1 mouse cellular context compared by ENCODE assay signal in genomic region chr12:111950486-111950885, GRCm38 (mm10).
TF ChIP-seq lines count a peak whose summit lies in the region.

No protein-coding gene starts in this region.

TF ChIP-seq in myocyte, 11 proteins besides CTCF, POLR2A, EP300 and RAD21 (continued from another document):
- TF ChIP-seq POLR2AphosphoS2 (IDR thresholded peaks at IDR 0.05; ENCODE audit: insufficient read length, low read depth) (no peak), SRF (IDR thresholded peaks at IDR 0.05; ENCODE audit: control insufficient read depth, insufficient read length, low read depth) (no peak), REST (IDR thresholded peaks at IDR 0.05; ENCODE audit: insufficient read depth, insufficient read length) (no peak), TCF12 (IDR thresholded peaks at IDR 0.05; ENCODE audit: insufficient read depth, poor library complexity, severe bottlenecking) (no peak), MYOD1 (IDR thresholded peaks at IDR 0.05; ENCODE audit: control insufficient read depth in 1 of 3, insufficient read length in 2 of 3, low read depth in 2 of 3) (no peak), MAX (IDR thresholded peaks at IDR 0.05; ENCODE audit: low read depth) (no peak), TCF3 (IDR thresholded peaks at IDR 0.05; ENCODE audit: insufficient read length, low read depth) (no peak), E2F4 (IDR thresholded peaks at IDR 0.05; ENCODE audit: insufficient read depth) (no peak)
